Mouse (Mus musculus): ENCODE results near the gene Mrpl49.

GRCm38 (mm10) chr19:6079983-6080480, 22.4 kb upstream of the Mrpl49 start, which contains the start of gene Tmem262:
- TF ChIP-seq CTCF (IDR thresholded peaks at IDR 0.05; ENCODE audit: low read depth, low read length) (no peak), TAL1 (conservative IDR thresholded peaks at IDR 0.05; ENCODE audit: low read depth, low read length) (no peak), GATA1 (IDR thresholded peaks at IDR 0.05; ENCODE audit: borderline replicate concordance, low read length) (no peak), GATA2 (IDR thresholded peaks at IDR 0.05; ENCODE audit: borderline replicate concordance, low read depth, low read length) (no peak), POLR2AphosphoS5 (IDR thresholded peaks at IDR 0.05; ENCODE audit: insufficient replicate concordance, low read depth, low read length) (no peak)
